Mouse (Mus musculus) midbrain, embryonic 12.5 days (tissue): ENCODE measurements around the gene Fbxw4. TPM values are rescaled to one million over a fixed set of nuclear protein-coding genes. Genes with fewer than 3 reads are reported as not detected.

Experiments used
- ATAC-seq: fragments of 200-750 bp; cut with Nextera tagmentation; 2 replicates; pipeline ENCODE4 v1.8.0; 2017; ENCODE audit warnings: low read depth, moderate TSS enrichment, moderate library complexity; ENCODE audit not compliant: low FRiP score
- H3K27ac ChIP-seq: fragments of 300-500 bp; sonication (generic); replicated peaks from 2 replicates; pipeline ENCODE4 v1.5.1; 2016; ENCODE audit warnings: mild to moderate bottlenecking
- H3K27me3 ChIP-seq: fragments of 300-500 bp; sonication (generic); 2 replicates; pipeline ENCODE4 v1.6.1; 2016; ENCODE audit warnings: mild to moderate bottlenecking
- H3K36me3 ChIP-seq: fragments of 300-500 bp; sonication (generic); 2 replicates; pipeline ENCODE4 v1.6.1; 2016
- H3K4me1 ChIP-seq: fragments of 300-500 bp; sonication (generic); 2 replicates; pipeline ENCODE4 v1.6.1; 2016
- H3K4me2 ChIP-seq: fragments of 300-500 bp; sonication (generic); replicated peaks from 2 replicates; pipeline ENCODE4 v1.6.1; 2016; ENCODE audit warnings: mild to moderate bottlenecking, moderate library complexity
- H3K4me3 ChIP-seq: fragments of 300-500 bp; sonication (generic); 2 replicates; pipeline ENCODE4 v1.5.1; 2016; ENCODE audit warnings: mild to moderate bottlenecking
- H3K9ac ChIP-seq: fragments of 300-500 bp; sonication (generic); replicated peaks from 2 replicates; pipeline ENCODE4 v1.6.1; 2016; ENCODE audit warnings: mild to moderate bottlenecking, moderate library complexity
- H3K9me3 ChIP-seq: fragments of 300-500 bp; sonication (generic); 2 replicates; pipeline ENCODE4 v1.6.1; 2016; ENCODE audit warnings: mild to moderate bottlenecking
- WGBS: fragments of 180-500 bp; shearing (Covaris S2); methylation state at CpG from one replicate; pipeline ENCODE4 v1.1.7; 2016; 5-methylcytosine and 5-hydroxymethylcytosine counted together
- polyA plus RNA-seq: library from polyadenylated mRNA; unstranded; fragments of >200 nt; fragmentation: Nextera tagmentation; extraction: Ambion mirVana; gene quantifications from 2 replicates; pipeline ENCODE4 v1.2.1, GENCODE M21; 2016

Fbxw4 gene
- polyA plus RNA-seq, 1 experiment from 2014 or later, result 5.9 TPM

- H3K9me3 ChIP-seq, result no peaks in the 10 kb centered on the region
- no peak overlapping the region for H3K9ac ChIP-seq
- ATAC-seq, result no peak
- peaks cover 46% of the 10 kb centered on the region for H3K36me3 ChIP-seq
- no peak overlapping the region for H3K27ac ChIP-seq
- peaks cover 10% of the 10 kb centered on the region for H3K27me3 ChIP-seq
- H3K4me2 ChIP-seq, result no peak overlapping the region
- 86% methylated on average over 15 of the region's 15 CpGs for WGBS
- peaks cover 8% of the 10 kb centered on the region; the same call in 1 of the 2 replicates for H3K4me1 ChIP-seq
- no peak overlapping the region for H3K4me3 ChIP-seq
Measured at GRCm38 (mm10) chr19:45530200-45530995, 129.7 kb downstream of the Fbxw4 start.

- H3K4me1 ChIP-seq, result peaks cover 2% of the 10 kb centered on the region; the same call in 1 of the 2 replicates
- no peak overlapping the region for H3K4me2 ChIP-seq
- no peaks in the 10 kb centered on the region for H3K9me3 ChIP-seq
- 82% methylated on average over 5 of the region's 5 CpGs for WGBS
- H3K27ac ChIP-seq, result no peak overlapping the region
- no peaks in the 10 kb centered on the region; the same call in 1 of the 2 replicates for H3K27me3 ChIP-seq
- no peak for ATAC-seq
- H3K4me3 ChIP-seq, result no peak overlapping the region
- no peak overlapping the region for H3K9ac ChIP-seq
- H3K36me3 ChIP-seq, result peaks cover 55% of the 10 kb centered on the region
Measured at GRCm38 (mm10) chr19:45529294-45529693, 130.8 kb downstream of the Fbxw4 start.

Other genes starting within 250 kb of the Fbxw4 start
- gene Poll, start 99.8 kb downstream of the Fbxw4 start, polyA plus RNA-seq, result 15.9 and 17.0 TPM in 2 replicates
- 41.4 and 41.9 TPM in 2 replicates for gene Gm17018, start 99.7 kb downstream of the Fbxw4 start, polyA plus RNA-seq
- gene Fgf8, start 82.6 kb upstream of the Fbxw4 start, polyA plus RNA-seq, result 4.3 and 5.7 TPM in 2 replicates
- 7.7 and 8.4 TPM in 2 replicates for gene Npm3, start 89.3 kb upstream of the Fbxw4 start, polyA plus RNA-seq
- gene Mgea5, start 123.5 kb upstream of the Fbxw4 start, polyA plus RNA-seq, result 115 and 123 TPM in 2 replicates
- gene Kcnip2, start 155.7 kb upstream of the Fbxw4 start, polyA plus RNA-seq, result 1.2 and 1.9 TPM in 2 replicates